Mouse (Mus musculus) lung, embryonic 14.5 days (tissue): ENCODE results near the gene Egln3. TPM values are rescaled to one million over a fixed set of nuclear protein-coding genes. Genes with fewer than 3 reads are reported as not detected.

Experiments
- ATAC-seq: fragments of 200-750 bp; cut with Nextera tagmentation; 2 replicates; pipeline ENCODE4 v1.8.0; 2017; ENCODE audit warnings: mild to moderate bottlenecking, moderate TSS enrichment, moderate library complexity; ENCODE audit not compliant: insufficient read depth
- DNase-seq: peaks from one replicate; pipeline ENCODE4 v3.0.0-alpha.2; 2015
- H3K27ac ChIP-seq: fragments of 300-500 bp; sonication (generic); 2 replicates; pipeline ENCODE4 v1.5.1; 2014; ENCODE audit warnings: low read depth, mild to moderate bottlenecking, moderate library complexity
- H3K27me3 ChIP-seq: fragments of 300-500 bp; sonication (generic); 2 replicates; pipeline ENCODE4 v1.6.1; 2014; ENCODE audit warnings: low read length, control low read depth; ENCODE audit not compliant: insufficient read depth
- H3K36me3 ChIP-seq: fragments of 300-500 bp; sonication (generic); 2 replicates; pipeline ENCODE4 v1.6.1; 2014; ENCODE audit warnings: control low read depth; ENCODE audit not compliant: insufficient read depth
- H3K4me1 ChIP-seq: fragments of 300-500 bp; sonication (generic); 2 replicates; pipeline ENCODE4 v1.6.1; 2014; ENCODE audit warnings: antibody characterized with exemption, control low read depth; ENCODE audit not compliant: insufficient read depth
- H3K4me2 ChIP-seq: fragments of 300-500 bp; sonication (generic); 2 replicates; pipeline ENCODE4 v1.6.1; 2014; ENCODE audit warnings: mild to moderate bottlenecking
- H3K4me3 ChIP-seq: fragments of 300-500 bp; sonication (generic); 2 replicates; pipeline ENCODE4 v1.5.1; 2014; ENCODE audit warnings: low read depth, low read length
- H3K9ac ChIP-seq: fragments of 300-500 bp; sonication (generic); 2 replicates; pipeline ENCODE4 v1.6.1; 2014
- H3K9me3 ChIP-seq: fragments of 300-500 bp; sonication (generic); 2 replicates; pipeline ENCODE4 v1.6.1; 2016; ENCODE audit warnings: low read depth, low read length, control low read depth
- CTCF ChIP-seq: IDR thresholded peaks from 2 replicates; pipeline ENCODE4 v1.5.1; 2016; ENCODE audit warnings: antibody characterized with exemption, low read depth
- WGBS: fragments of 180-500 bp; shearing (Covaris S2); extraction: QIAGEN DNeasy Blood & Tissue Kit; methylation state at CpG from one replicate; pipeline ENCODE4 v1.1.7; 2014; 5-methylcytosine and 5-hydroxymethylcytosine counted together
- polyA plus RNA-seq: library from polyadenylated mRNA; unstranded; fragments of >200 nt; fragmentation: Nextera tagmentation; extraction: Ambion mirVana; gene quantifications from 2 replicates; pipeline ENCODE4 v1.2.1, GENCODE M21; 2014

The Egln3 gene
- polyA plus RNA-seq, 1 experiment from 2014 or later, result 11.4 TPM

DNA sequence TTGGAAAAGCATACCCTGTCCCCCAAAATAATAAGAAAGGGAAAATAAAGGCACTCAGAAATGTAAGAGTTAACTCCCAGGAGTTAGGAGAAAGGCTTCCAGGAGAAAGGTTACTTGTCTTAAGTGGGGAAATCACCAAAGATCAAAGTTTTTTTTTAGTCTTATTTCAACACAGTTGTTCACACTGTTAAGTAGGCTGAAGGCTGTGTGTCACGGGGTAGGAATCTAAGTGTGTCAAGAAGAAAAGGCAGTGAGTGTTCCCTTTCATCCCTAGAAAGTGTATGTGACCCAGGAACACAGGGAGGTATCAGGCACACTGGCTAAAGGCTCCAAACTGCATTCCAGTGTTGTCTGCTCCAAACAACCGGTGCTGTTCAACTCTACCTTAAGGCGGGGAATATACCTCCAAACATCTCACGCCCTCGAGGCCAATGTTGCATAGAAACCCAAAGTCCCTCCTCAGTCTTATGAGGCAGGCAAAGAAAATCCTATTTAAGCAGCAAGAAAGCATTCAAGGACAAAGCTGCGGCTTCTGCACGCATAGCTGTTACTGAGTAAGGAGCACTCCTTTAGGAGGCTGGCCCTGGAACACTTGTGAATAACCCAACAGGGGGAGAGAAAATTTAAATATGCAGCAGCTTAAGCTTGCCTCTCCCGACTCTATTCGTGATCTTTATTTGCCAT lies 39.5 kb downstream of the Egln3 start:
- DNase-seq (peak; percentile 37), ATAC-seq (peak; percentile 44; the same call in 1 of the 2 replicates)
- 0 out of 2 replicates have a peak, but pooled peaks cover 4% of the 10 kb centered on the region for H3K4me1 ChIP-seq

DNA sequence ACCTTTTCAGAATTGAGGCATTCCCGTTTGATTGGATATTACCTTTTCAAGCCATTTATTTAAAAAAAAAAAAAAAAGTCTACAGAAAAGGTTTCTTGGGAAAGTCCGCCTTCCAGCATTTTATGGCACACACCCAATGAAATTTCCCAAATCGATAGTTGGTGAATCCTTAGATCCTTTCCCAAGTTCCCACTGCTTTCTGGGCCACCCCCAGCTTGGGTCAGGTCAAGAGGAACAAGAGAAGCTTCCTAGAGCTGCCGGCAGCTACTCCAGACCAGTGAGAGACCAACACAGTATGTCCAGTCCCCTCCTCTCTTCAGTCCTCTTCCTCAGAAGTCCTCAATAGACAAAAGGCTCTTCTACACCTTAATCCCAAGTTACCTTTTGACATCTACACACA lies 40.5 kb downstream of the Egln3 start:
- H3K4me3 ChIP-seq, result peak overlapping the region; percentile 31
- no peak for ATAC-seq
- peak overlapping the region; percentile 43 for H3K9ac ChIP-seq
- H3K27me3 ChIP-seq, result no peaks in the 10 kb centered on the region
- peak overlapping the region; percentile 64 for H3K4me2 ChIP-seq
- H3K4me1 ChIP-seq, result 0 out of 2 replicates have a peak, but pooled peaks cover 4% of the 10 kb centered on the region
- no peak for DNase-seq
- TF ChIP-seq CTCF, result no peak
- WGBS, result 12% methylated on average over 4 of the region's 4 CpGs
- H3K27ac ChIP-seq, result peak overlapping the region; percentile 74
- H3K9me3 ChIP-seq, result no peaks in the 10 kb centered on the region
- H3K36me3 ChIP-seq, result no peaks in the 10 kb centered on the region

More for the DNA sequence above, 39.5 kb downstream of the Egln3 start:
- H3K4me3 ChIP-seq, result no peak overlapping the region
- no peaks in the 10 kb centered on the region for H3K9me3 ChIP-seq
- H3K4me2 ChIP-seq, result peak overlapping the region; percentile 29; the same call in 1 of the 2 replicates
- TF ChIP-seq CTCF, result no peak
- WGBS, result 46% methylated on average over 9 of the region's 9 CpGs
- no peak overlapping the region for H3K9ac ChIP-seq
- H3K27ac ChIP-seq, result peak overlapping the region; percentile 58
- no peaks in the 10 kb centered on the region for H3K36me3 ChIP-seq
- no peaks in the 10 kb centered on the region for H3K27me3 ChIP-seq

DNA sequence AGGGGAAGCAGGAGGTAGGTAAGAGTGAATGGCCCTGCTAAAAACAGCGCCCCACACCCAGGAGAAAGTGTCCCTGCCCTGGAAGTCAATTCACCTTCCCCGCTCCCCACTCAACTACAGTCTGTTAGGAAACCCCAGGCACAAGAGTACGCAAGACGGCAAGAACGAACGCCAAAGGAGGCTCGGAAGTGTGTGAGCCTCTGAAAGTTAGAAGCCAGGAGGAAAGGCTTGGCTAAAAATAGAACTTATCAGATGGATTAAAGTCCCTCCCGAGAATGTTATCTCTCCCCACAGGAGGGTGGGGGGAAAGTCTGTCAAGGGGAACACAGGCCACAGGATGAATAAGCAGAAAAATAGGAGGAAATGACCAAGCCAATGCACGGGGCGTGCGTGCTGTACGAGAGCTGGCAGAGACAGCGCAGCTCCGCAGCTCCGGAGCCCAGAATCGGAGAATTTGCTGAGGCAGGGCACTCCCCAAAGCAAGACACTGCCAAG lies 41.0 kb downstream of the Egln3 start:
- H3K27ac ChIP-seq, result peak overlapping the region; percentile 74
- no peaks in the 10 kb centered on the region for H3K9me3 ChIP-seq
- H3K4me3 ChIP-seq, result peak overlapping the region; percentile 31
- H3K4me1 ChIP-seq, result 0 out of 2 replicates have a peak, but pooled peaks cover 4% of the 10 kb centered on the region
- H3K36me3 ChIP-seq, result no peaks in the 10 kb centered on the region
- TF ChIP-seq CTCF, result no peak
- DNase-seq (peak; percentile 87), ATAC-seq (peak; percentile 88)
- WGBS, result 0% methylated on average over 16 of the region's 16 CpGs
- H3K9ac ChIP-seq, result peak overlapping the region; percentile 43
- H3K4me2 ChIP-seq, result peak overlapping the region; percentile 64
- H3K27me3 ChIP-seq, result no peaks in the 10 kb centered on the region

DNA sequence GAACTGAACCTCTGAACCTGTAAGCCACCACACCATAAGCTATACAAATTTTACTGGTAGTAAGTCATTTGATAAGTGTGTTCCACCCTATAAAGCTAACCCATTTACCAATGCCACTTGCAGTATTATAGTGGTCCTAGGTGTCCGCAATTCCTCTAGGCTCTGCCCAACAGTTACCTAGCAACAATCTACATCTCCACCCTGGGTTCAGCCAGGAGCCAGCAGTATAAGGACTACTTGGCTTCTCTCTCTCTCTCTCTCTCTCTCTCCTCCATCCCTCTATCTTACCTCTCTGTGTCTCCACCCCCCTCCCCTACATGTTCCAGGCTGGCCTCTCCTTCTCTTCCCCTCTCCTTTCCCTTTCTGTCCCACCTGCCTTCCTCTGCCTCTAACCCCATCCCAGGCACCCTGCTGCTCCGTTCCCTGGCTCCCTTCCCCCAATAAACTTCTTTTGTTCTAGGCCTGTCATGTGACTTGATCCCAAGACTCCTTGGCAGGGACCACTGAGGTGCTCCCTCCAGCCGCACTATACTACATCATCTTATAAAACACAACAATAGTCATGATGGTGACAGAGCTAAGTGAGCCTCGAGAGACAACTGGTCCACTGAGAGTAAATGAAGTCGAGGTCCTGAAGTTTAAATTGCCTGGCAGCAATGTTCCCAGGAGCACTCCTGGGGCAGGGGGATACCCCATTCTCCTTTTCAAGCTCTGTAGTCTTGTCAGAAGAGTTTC lies 42.0 kb downstream of the Egln3 start:
- Histone ChIP-seq H3K4me3 (no peak overlapping the region), H3K36me3 (no peaks in the 10 kb centered on the region), H3K4me2 (peak overlapping the region; percentile 64; the same call in 1 of the 2 replicates), H3K9me3 (no peaks in the 10 kb centered on the region), H3K27me3 (no peaks in the 10 kb centered on the region), H3K4me1 (0 out of 2 replicates have a peak, but pooled peaks cover 4% of the 10 kb centered on the region), H3K9ac (no peak overlapping the region), H3K27ac (no peak overlapping the region)
- ATAC-seq (peak; percentile 23; the same call in 1 of the 2 replicates), DNase-seq (no peak)
- 16% methylated on average over 5 of the region's 5 CpGs for WGBS
- TF ChIP-seq CTCF, result no peak

DNA sequence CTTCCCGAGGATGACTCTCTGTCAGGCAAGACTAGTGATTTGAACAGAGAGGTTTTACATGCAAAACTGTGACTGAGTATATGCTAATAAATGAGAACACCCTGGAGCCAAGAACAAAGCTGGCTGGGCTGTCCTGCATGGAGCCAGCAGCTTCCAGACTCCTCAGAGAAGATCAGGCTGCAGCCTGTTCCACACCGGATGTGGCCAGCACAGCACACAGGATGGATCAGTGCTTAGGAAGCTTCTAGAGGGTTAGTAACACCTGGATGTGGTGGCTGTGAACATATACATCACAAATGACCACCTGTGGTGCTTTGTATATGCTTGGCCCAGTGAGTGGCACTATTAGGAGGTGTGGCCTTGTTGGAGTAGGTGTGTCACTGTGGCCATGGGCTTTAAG lies 43.4 kb downstream of the Egln3 start:
- no peaks in the 10 kb centered on the region for H3K27me3 ChIP-seq
- DNase-seq (no peak), ATAC-seq (no peak)
- peaks cover 4% of the 10 kb centered on the region; the same call in 1 of the 2 replicates for H3K9me3 ChIP-seq
- H3K4me2 ChIP-seq, result no peak overlapping the region
- no peak overlapping the region for H3K27ac ChIP-seq
- no peak overlapping the region for H3K4me3 ChIP-seq
- no peak for TF ChIP-seq CTCF
- H3K9ac ChIP-seq, result no peak overlapping the region
- H3K36me3 ChIP-seq, result no peaks in the 10 kb centered on the region
- 0 out of 2 replicates have a peak, but pooled peaks cover 4% of the 10 kb centered on the region for H3K4me1 ChIP-seq
- WGBS, result 76% methylated on average over 2 of the region's 2 CpGs

DNA sequence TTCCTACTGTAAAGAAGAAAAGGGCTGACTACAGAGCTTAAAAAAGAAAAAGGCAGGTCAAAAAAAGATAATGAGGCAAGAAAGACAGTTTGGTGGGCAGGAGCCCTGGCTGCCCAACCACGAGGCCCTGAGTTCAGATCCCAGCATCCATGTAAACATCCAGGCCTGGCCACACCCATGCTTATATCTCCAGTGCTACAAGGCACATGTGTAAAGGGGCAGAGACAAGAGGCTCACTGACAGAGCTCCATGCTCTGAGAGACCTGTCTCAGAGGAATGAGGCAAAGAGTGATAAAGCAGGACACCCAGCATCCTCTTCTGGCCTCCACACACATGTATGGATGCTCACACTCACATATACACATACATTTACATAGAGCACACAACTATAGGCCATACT lies 48.9 kb downstream of the Egln3 start:
- Histone ChIP-seq H3K9me3 (peaks cover 4% of the 10 kb centered on the region; the same call in 1 of the 2 replicates), H3K4me3 (no peak overlapping the region), H3K9ac (no peak overlapping the region), H3K4me2 (no peak overlapping the region), H3K4me1 (no peaks in the 10 kb centered on the region), H3K27ac (no peak overlapping the region), H3K27me3 (no peaks in the 10 kb centered on the region), H3K36me3 (no peaks in the 10 kb centered on the region)
- DNase-seq, result no peak
- TF ChIP-seq CTCF, result no peak
- no peak for ATAC-seq
- WGBS, result 68% methylated on average over 1 of the region's 1 CpGs
